ENCODE assay signal across 12 mouse cellular contexts in the genomic region with DNA sequence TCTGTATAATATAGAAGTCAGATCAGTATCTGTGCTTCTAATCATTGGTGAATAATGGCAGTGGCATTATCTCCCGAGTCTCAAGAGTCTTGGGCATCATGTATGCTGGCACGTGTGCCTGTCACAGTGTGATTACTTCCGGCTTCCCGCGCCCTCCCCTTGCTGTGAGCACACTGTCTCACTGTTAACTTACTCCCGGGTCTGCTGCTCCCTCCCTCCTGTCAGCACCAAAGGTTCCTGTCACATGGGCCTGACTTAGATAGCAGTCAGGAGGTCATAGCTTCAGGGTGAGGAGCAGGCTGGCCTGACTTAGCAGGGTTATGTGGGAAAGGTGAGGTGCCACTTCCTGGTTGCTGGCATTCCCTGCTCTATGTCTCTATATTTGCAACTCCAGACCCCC.
A peak's percentile ranks its signal among the peaks of the same experiment; 100 is the strongest.
DNase-seq lines count a peak whose midpoint lies in the region; ATAC-seq and TF ChIP-seq lines count a peak whose summit lies in the region.
"Had no signal": no experiment of that assay in that cellular context is flagged by ENCODE, and none has a peak within 500 bp of the region (broad histone marks: within the 10 kb centered on the region; RNA-seq: fewer than 3 reads in every experiment).

No protein-coding gene starts in this region.

- no peaks in the 10 kb centered on the region for H3K27me3 ChIP-seq in hindbrain, embryonic 13.5 days
- no peaks in the 10 kb centered on the region for H3K27me3 ChIP-seq in hindbrain, embryonic 11.5 days (ENCODE audit: control insufficient read depth, insufficient read depth, low read length)
- no peaks in the 10 kb centered on the region for H3K27me3 ChIP-seq in intestine, postnatal 0 days (replicated peaks; ENCODE audit: control insufficient read depth, insufficient read depth, low read length)

- no peaks in the 10 kb centered on the region for H3K9me3 ChIP-seq in hindbrain, embryonic 13.5 days
- no peaks in the 10 kb centered on the region for H3K9me3 ChIP-seq in hindbrain, embryonic 11.5 days (ENCODE audit: control insufficient read depth, low read length)
- no peaks in the 10 kb centered on the region for H3K9me3 ChIP-seq in intestine, postnatal 0 days (ENCODE audit: control insufficient read depth)

- no peak overlapping the region for H3K4me2 ChIP-seq in hindbrain, embryonic 13.5 days
- no peak overlapping the region for H3K4me2 ChIP-seq in hindbrain, embryonic 11.5 days (replicated peaks; ENCODE audit: low read depth, low read length)
- H3K4me2 ChIP-seq in intestine, postnatal 0 days (replicated peaks; ENCODE audit: low read depth), result no peak overlapping the region

- H3K4me1 ChIP-seq in hindbrain, embryonic 13.5 days (replicated peaks), result peaks cover 8% of the 10 kb centered on the region; the same call in 1 of the 2 replicates
- no peaks in the 10 kb centered on the region for H3K4me1 ChIP-seq in hindbrain, embryonic 11.5 days (replicated peaks; ENCODE audit: control insufficient read depth, insufficient read depth, low read length)
- peaks cover 4% of the 10 kb centered on the region; the same call in 1 of the 2 replicates for H3K4me1 ChIP-seq in intestine, postnatal 0 days (replicated peaks; ENCODE audit: control insufficient read depth, insufficient read depth, low read length)

- peak; percentile 6; the same call in 1 of the 2 replicates for ATAC-seq in hindbrain, embryonic 13.5 days (ENCODE audit: low FRiP score)
- ATAC-seq in hindbrain, embryonic 11.5 days (ENCODE audit: low FRiP score), result no peak
- peak; percentile 96 for ATAC-seq in common myeloid progenitor, adult 5-6 weeks (replicated peaks; ENCODE audit: low read depth, poor library complexity, severe bottlenecking)
- peak; percentile 82 for ATAC-seq in intestine, postnatal 0 days
- peak; percentile 87 for ATAC-seq in megakaryocyte progenitor cell, adult 5-6 weeks (replicated peaks; ENCODE audit: poor library complexity)

- H3K9ac ChIP-seq in hindbrain, embryonic 13.5 days, result no peak overlapping the region
- H3K9ac ChIP-seq in hindbrain, embryonic 11.5 days (ENCODE audit: low read depth, low read length), result no peak overlapping the region
- H3K9ac ChIP-seq in intestine, postnatal 0 days (ENCODE audit: low read depth, low read length), result no peak overlapping the region

- no peak overlapping the region for H3K27ac ChIP-seq in hindbrain, embryonic 13.5 days
- H3K27ac ChIP-seq in hindbrain, embryonic 11.5 days (ENCODE audit: low read depth, low read length), result no peak overlapping the region
- H3K27ac ChIP-seq in intestine, postnatal 0 days (ENCODE audit: low read depth, low read length), result no peak overlapping the region
- H3K27ac ChIP-seq: left cerebral cortex, adult 2 months had no signal

- TF ChIP-seq CTCF in intestine, postnatal 0 days (IDR thresholded peaks at IDR 0.05; ENCODE audit: low read depth), result no peak

- DNase-seq in hindbrain, embryonic 11.5 days (ENCODE audit: low spot score), result no peak
- no peak for DNase-seq in ovary, adult 18-20 months (ENCODE audit: low spot score)
- no peak for DNase-seq in urinary bladder, postnatal 36 days (ENCODE audit: low spot score in 2 of 2)
- DNase-seq: adrenal gland, postnatal 10 days; cerebellum, adult 8-10 months; kidney, adult 11 months; thymus, adult 2 months had no signal

- no peak overlapping the region for H3K4me3 ChIP-seq in hindbrain, embryonic 13.5 days
- no peak overlapping the region for H3K4me3 ChIP-seq in hindbrain, embryonic 11.5 days (ENCODE audit: low read depth, low read length)
- H3K4me3 ChIP-seq in intestine, postnatal 0 days (ENCODE audit: low read depth, low read length), result no peak overlapping the region
- H3K4me3 ChIP-seq: left cerebral cortex, adult 2 months had no signal

- no peaks in the 10 kb centered on the region for H3K36me3 ChIP-seq in hindbrain, embryonic 13.5 days
- no peaks in the 10 kb centered on the region for H3K36me3 ChIP-seq in hindbrain, embryonic 11.5 days (ENCODE audit: control insufficient read depth, insufficient read depth, low read length)
- no peaks in the 10 kb centered on the region for H3K36me3 ChIP-seq in intestine, postnatal 0 days (ENCODE audit: control insufficient read depth, insufficient read depth)

- WGBS in hindbrain, embryonic 13.5 days, result 41% methylated on average over 6 of the region's 6 CpGs
- 38% methylated on average over 6 of the region's 6 CpGs for WGBS in hindbrain, embryonic 11.5 days
- WGBS in intestine, postnatal 0 days, result 46% methylated on average over 6 of the region's 6 CpGs
